Mouse (Mus musculus) frontal cortex, postnatal 10 days (tissue): Measurements from ENCODE around the gene Ift20.
"Not testable (repeated sequence)": the region's sequence is repeated elsewhere in the genome, so short reads cannot be mapped to it uniquely, and the experiment has no call there.

Experiments
- DNase-seq, 2 experiments: peaks; one replicate each; pipeline ENCODE4 v3.0.0; 2022; ENCODE audit warnings: low spot score in 2 of 2, mixed read lengths in 1 of 2

Ift20 gene

GRCm38 (mm10) chr11:78566775-78567174 lies 30.6 kb downstream of the Ift20 start:
- DNase-seq = no peak

- no peak for DNase-seq
Observed at GRCm38 (mm10) chr11:78567614-78568013, 31.5 kb downstream of the Ift20 start.

GRCm38 (mm10) chr11:78568827-78569226 lies 32.7 kb downstream of the Ift20 start:
- no peak for DNase-seq

- no peak for DNase-seq
Observed at GRCm38 (mm10) chr11:78569806-78570205, 33.6 kb downstream of the Ift20 start.

- DNase-seq = no peak
Observed at GRCm38 (mm10) chr11:78571441-78571840, 35.3 kb downstream of the Ift20 start.

GRCm38 (mm10) chr11:78571854-78572253 lies 35.7 kb downstream of the Ift20 start:
- DNase-seq = no peak

GRCm38 (mm10) chr11:78574031-78574430 lies 37.9 kb downstream of the Ift20 start:
- DNase-seq = not testable (repeated sequence)

- no peak for DNase-seq
Observed at GRCm38 (mm10) chr11:78574536-78574935, 38.4 kb downstream of the Ift20 start.

GRCm38 (mm10) chr11:78574975-78575374 lies 38.8 kb downstream of the Ift20 start:
- no peak for DNase-seq

GRCm38 (mm10) chr11:78582848-78583247 lies 46.7 kb downstream of the Ift20 start:
- DNase-seq = no peak

- no peak for DNase-seq
Observed at GRCm38 (mm10) chr11:78586099-78586498, 49.9 kb downstream of the Ift20 start.

GRCm38 (mm10) chr11:78587677-78588076 lies 51.5 kb downstream of the Ift20 start:
- DNase-seq = not testable (repeated sequence)
